Mouse (Mus musculus): Measurements from ENCODE around the gene Ankrd9.

- no peak for TF ChIP-seq POLR2A (IDR thresholded peaks at IDR 0.05; ENCODE audit: low read depth, low read length)
- TF ChIP-seq CTCF (IDR thresholded peaks at IDR 0.05; ENCODE audit: extremely low read depth, insufficient read depth, insufficient read length, insufficient replicate concordance), result no peak
Observed at GRCm38 (mm10) chr12:110975838-110976468, 2.9 kb downstream of the Ankrd9 start.

Data from spleen, adult 2 months (tissue).